Mouse (Mus musculus) intestine, postnatal 0 days (tissue): ENCODE results near the gene Fut4. TPM values are rescaled to one million over a fixed set of nuclear protein-coding genes. Genes with fewer than 3 reads are reported as not detected.
A peak's percentile ranks its signal among the peaks of the same experiment; 100 is the strongest.

ENCODE experiments used
- ATAC-seq: fragments of 200-750 bp; cut with Nextera tagmentation; 2 replicates; pipeline ENCODE4 v1.8.0; 2017; ENCODE audit warnings: mild to moderate bottlenecking, moderate TSS enrichment, moderate library complexity
- H3K27ac ChIP-seq: fragments of 300-500 bp; sonication (generic); 2 replicates; pipeline ENCODE4 v1.5.1; 2014; ENCODE audit warnings: mild to moderate bottlenecking, low read depth, low read length, moderate library complexity
- H3K27me3 ChIP-seq: fragments of 300-500 bp; sonication (generic); replicated peaks from 2 replicates; pipeline ENCODE4 v1.6.1; 2014; ENCODE audit warnings: low read length, mixed read lengths; ENCODE audit not compliant: control insufficient read depth, insufficient read depth
- H3K36me3 ChIP-seq: fragments of 300-500 bp; sonication (generic); 2 replicates; pipeline ENCODE4 v1.6.1; 2014; ENCODE audit warnings: mild to moderate bottlenecking, moderate library complexity; ENCODE audit not compliant: control insufficient read depth, insufficient read depth
- H3K4me1 ChIP-seq: fragments of 300-500 bp; sonication (generic); replicated peaks from 2 replicates; pipeline ENCODE4 v1.6.1; 2014; ENCODE audit warnings: antibody characterized with exemption, low read length, mixed read lengths; ENCODE audit not compliant: control insufficient read depth, insufficient read depth
- H3K4me2 ChIP-seq: fragments of 300-500 bp; sonication (generic); replicated peaks from 2 replicates; pipeline ENCODE4 v1.6.1; 2014; ENCODE audit warnings: low read depth, mild to moderate bottlenecking, moderate library complexity
- H3K4me3 ChIP-seq: fragments of 300-500 bp; sonication (generic); 2 replicates; pipeline ENCODE4 v1.5.1; 2014; ENCODE audit warnings: low read depth, low read length
- H3K9ac ChIP-seq: fragments of 300-500 bp; sonication (generic); 2 replicates; pipeline ENCODE4 v1.6.1; 2014; ENCODE audit warnings: mild to moderate bottlenecking, low read depth, low read length
- H3K9me3 ChIP-seq: fragments of 300-500 bp; sonication (generic); 2 replicates; pipeline ENCODE4 v1.6.1; 2016; ENCODE audit warnings: mixed run types; ENCODE audit not compliant: control insufficient read depth
- CTCF ChIP-seq: sonication (generic); IDR thresholded peaks from 2 replicates; pipeline ENCODE4 v1.5.1; 2016; ENCODE audit warnings: low read depth, mild to moderate bottlenecking, control low read depth, antibody characterized with exemption, moderate library complexity
- WGBS: fragments of 180-500 bp; shearing (Covaris S2); extraction: QIAGEN DNeasy Blood & Tissue Kit; methylation state at CpG from one replicate; pipeline ENCODE4 v1.1.7; 2014; 5-methylcytosine and 5-hydroxymethylcytosine counted together
- polyA plus RNA-seq: library from polyadenylated mRNA; unstranded; fragments of >200 nt; fragmentation: Nextera tagmentation; extraction: Ambion mirVana; gene quantifications from 2 replicates; pipeline ENCODE4 v1.2.1, GENCODE M21; 2015

Fut4 gene
- polyA plus RNA-seq, 1 experiment from 2014 or later, result 2.6 TPM

- 0 out of 2 replicates have a peak, but pooled peaks have one; percentile 41 for ATAC-seq
- Histone ChIP-seq H3K4me3 (no peak overlapping the region), H3K9ac (no peak overlapping the region), H3K27ac (no peak overlapping the region), H3K4me2 (no peak overlapping the region), H3K27me3 (no peaks in the 10 kb centered on the region), H3K9me3 (no peaks in the 10 kb centered on the region), H3K4me1 (no peaks in the 10 kb centered on the region), H3K36me3 (no peaks in the 10 kb centered on the region)
- TF ChIP-seq CTCF, result no peak
- 36% methylated on average over 2 of the region's 2 CpGs for WGBS
These were observed 31.8 kb downstream of the Fut4 start for GRCm38 (mm10) chr9:14720384-14720783.

DNA sequence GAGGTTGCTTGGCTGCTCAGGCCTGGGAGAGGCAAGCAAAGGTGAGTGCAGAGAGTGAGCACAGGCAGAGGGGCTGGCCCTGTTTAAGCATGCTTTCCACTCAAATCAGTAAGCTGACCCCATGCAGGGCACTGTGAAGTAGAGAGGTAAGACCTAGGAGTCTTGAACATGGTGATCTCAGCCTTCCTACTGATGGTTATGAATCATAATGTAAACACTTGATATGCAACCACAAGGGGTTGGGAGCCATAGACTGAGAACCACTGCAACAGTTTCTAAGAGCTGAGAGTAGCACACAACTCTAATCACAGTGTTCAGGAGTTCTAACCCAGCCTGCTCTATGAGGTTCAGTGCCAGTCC lies 33.9 kb downstream of the Fut4 start:
- no peak for TF ChIP-seq CTCF
- Histone ChIP-seq H3K27ac (peak overlapping the region; percentile 41; the same call in 1 of the 2 replicates), H3K9me3 (no peaks in the 10 kb centered on the region), H3K4me3 (no peak overlapping the region), H3K36me3 (no peaks in the 10 kb centered on the region), H3K4me1 (no peaks in the 10 kb centered on the region), H3K27me3 (no peaks in the 10 kb centered on the region), H3K4me2 (peak overlapping the region; percentile 37; the same call in 1 of the 2 replicates), H3K9ac (no peak overlapping the region)
- ATAC-seq, result no peak

GRCm38 (mm10) chr9:14717689-14718331 lies 34.4 kb downstream of the Fut4 start:
- ATAC-seq, result no peak
- no peak overlapping the region for H3K4me3 ChIP-seq
- no peaks in the 10 kb centered on the region for H3K4me1 ChIP-seq

DNA sequence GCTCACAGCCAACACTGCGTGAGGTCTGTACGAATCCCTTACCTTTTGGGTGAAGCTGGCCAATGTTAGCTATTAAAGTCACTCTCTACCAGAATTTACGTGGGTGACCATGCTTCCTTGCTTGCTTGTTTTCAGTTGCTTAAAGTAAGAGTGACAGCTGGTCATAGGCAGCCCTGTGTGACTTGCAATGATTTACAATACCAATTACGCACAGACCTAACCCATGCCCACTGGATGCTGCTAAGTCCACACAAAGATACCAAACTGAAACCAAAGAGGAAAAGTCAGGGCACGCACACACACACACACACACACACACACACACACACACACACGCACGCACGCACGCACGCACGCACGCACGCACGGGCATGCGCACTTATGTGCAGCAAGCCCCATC lies 36.9 kb downstream of the Fut4 start:
- Histone ChIP-seq H3K4me3 (no peak overlapping the region), H3K9ac (no peak overlapping the region), H3K4me2 (no peak overlapping the region), H3K9me3 (no peaks in the 10 kb centered on the region), H3K4me1 (no peaks in the 10 kb centered on the region), H3K36me3 (no peaks in the 10 kb centered on the region), H3K27ac (no peak overlapping the region), H3K27me3 (no peaks in the 10 kb centered on the region)
- WGBS, result 88% methylated on average over 15 of the region's 15 CpGs
- TF ChIP-seq CTCF, result no peak
- ATAC-seq, result no peak

More at GRCm38 (mm10) chr9:14717689-14718331, 34.4 kb downstream of the Fut4 start:
- WGBS, result 52% methylated on average over 14 of the region's 14 CpGs
- Histone ChIP-seq H3K4me2 (peak overlapping the region; percentile 37; the same call in 1 of the 2 replicates), H3K27ac (peak overlapping the region; percentile 41; the same call in 1 of the 2 replicates), H3K9ac (no peak overlapping the region), H3K36me3 (no peaks in the 10 kb centered on the region), H3K27me3 (no peaks in the 10 kb centered on the region), H3K9me3 (no peaks in the 10 kb centered on the region)
- TF ChIP-seq CTCF, result no peak

DNA sequence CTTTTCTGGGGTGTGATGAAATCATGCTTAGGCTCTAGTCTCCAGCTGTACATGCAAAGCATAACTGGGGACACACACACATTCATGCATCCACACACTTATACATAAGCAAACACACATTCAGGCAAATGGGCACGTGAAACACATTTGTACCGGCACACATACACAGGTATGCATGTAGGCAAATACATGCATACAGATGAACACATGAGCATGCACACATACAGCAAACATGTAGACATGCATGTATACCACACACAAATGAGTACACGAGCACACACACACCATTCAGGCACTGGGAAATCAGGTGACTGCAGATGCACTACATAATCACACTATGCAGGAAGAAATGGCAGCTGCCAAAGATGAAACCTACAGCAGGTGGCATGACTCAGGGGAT lies 41.3 kb downstream of the Fut4 start:
- H3K27me3 ChIP-seq, result no peaks in the 10 kb centered on the region
- no peak for TF ChIP-seq CTCF
- no peak overlapping the region for H3K4me3 ChIP-seq
- H3K4me2 ChIP-seq, result no peak overlapping the region
- no peak overlapping the region for H3K27ac ChIP-seq
- no peaks in the 10 kb centered on the region for H3K36me3 ChIP-seq
- no peak for ATAC-seq
- H3K9me3 ChIP-seq, result no peaks in the 10 kb centered on the region
- WGBS, result 91% methylated on average over 3 of the region's 3 CpGs
- H3K9ac ChIP-seq, result no peak overlapping the region
- H3K4me1 ChIP-seq, result no peaks in the 10 kb centered on the region

DNA sequence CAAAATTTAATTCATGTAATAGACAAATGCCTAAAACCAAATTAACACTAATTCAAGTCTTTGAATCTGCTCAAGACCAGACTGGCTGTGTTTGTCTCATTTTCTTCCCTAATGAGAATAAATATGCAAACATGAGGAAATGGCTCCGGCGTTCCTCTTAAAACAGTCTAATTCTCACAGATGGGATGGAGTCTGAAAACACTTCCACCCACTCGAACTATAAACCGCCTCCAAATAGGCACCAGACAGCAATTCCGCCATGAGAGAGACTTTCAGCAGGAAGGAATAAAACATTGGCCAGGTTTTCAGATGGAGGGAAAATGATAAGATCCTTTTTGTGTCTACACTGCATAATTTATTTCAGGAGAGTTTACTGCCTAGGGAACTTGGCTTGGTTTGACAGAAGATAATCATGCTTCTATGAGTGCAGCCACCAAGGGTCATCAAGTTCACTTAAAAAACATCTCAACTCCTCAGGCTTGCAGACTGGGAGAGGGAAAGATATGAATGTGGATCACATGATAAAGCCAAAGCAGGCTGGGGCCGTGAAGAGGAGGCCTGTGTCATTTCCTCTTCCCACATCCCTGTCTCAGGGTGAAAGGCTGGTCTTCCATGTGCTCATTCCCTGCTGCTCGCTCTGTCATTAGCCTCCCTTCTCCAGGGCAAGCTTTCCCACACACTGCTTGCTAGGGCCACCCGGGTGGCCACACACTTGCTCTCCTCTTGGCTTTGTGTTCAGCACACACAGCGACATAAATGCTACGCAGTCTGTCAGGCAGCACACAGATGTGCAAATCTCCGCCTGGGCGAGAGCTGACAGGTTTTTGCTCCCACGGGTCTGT lies 46.7 kb downstream of the Fut4 start:
- Histone ChIP-seq H3K36me3 (no peaks in the 10 kb centered on the region), H3K4me2 (no peak overlapping the region), H3K4me3 (no peak overlapping the region), H3K4me1 (no peaks in the 10 kb centered on the region), H3K27me3 (no peaks in the 10 kb centered on the region), H3K9ac (no peak overlapping the region), H3K27ac (no peak overlapping the region), H3K9me3 (no peaks in the 10 kb centered on the region)
- no peak for ATAC-seq
- 68% methylated on average over 13 of the region's 13 CpGs for WGBS
- TF ChIP-seq CTCF, result no peak
